Mouse (Mus musculus): ENCODE measurements around the gene Nipsnap3b.
A peak's percentile ranks its signal among the peaks of the same experiment; 100 is the strongest.

The Nipsnap3b gene

GRCm38 (mm10) chr4:53011732-53012361 lies at the start of gene Nipsnap3b:
Nipsnap3b (plus strand) TSS chr4:53011880.
- DNase-seq (ENCODE audit: low spot score): peak; percentile 89

DNA sequence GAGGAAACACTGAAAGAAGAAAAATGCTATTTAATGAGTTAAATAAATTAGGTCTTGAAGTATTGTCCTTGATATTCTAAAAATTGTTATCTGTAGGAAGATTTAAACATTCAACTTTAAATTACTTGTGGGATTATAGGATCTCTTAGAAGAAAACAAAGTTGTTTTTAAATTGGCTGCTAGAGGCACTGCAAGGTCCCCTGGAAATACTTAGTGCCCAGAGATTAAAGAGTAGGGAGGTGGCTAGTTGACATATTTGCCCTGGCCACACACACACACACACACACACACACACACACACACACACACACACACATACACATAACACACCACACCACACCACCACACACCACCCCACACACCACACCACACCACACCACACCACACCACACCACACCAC lies 47.4 kb upstream of the Nipsnap3b start, which contains the start of gene Olfr270:
Gene Olfr270, plus strand, starts transcription at position 301 of the 400 bp plus-strand sequence.
- DNase-seq (ENCODE audit: low spot score): no peak

- DNase-seq (ENCODE audit: low spot score): no peak
Measured at GRCm38 (mm10) chr4:52985216-52985615, 26.5 kb upstream of the Nipsnap3b start.

DNA sequence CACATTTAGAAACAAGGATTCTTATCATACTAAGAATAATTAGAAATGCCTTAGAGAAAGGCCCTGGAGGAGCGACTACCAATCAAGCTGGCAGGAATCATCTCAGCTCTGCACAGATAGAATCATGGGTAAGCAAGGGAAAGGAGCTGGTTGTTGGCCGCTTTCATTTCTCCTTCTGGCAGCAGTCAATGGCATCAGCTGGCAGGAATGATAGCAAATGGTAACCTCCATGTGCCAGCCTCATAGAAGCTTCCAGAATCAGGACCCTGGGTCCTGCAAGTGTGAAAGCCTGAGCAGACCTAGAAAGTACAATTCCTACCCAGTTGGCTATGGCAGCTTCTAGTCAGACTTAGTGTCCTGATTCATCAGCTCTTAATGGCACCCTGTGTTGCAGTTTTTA lies 25.4 kb upstream of the Nipsnap3b start:
- no peak for DNase-seq (ENCODE audit: low spot score)

DNA sequence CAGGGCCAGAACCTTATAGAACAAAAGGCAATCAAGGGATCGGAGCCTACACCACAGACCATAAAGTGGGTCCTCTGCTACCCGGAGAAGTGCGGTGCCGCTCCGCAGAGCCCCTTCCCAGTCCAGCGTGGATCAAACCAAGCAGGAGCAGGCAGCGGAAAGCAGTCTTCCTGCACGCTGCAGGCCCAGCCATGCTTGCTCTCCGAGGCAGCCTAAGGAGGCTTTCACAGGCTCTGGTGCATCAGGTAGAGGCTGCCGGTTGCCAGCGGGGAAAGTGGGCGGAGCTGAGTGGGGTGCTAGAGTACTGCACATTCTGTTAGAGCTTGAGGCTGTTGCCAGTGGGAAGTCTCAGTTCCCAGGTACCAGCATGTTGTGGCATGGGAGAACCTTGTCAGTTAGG lies 22.4 kb upstream of the Nipsnap3b start, which contains the start of gene Nipsnap3a:
Gene Nipsnap3a, plus strand, starts transcription at position 25 of the 400 bp plus-strand sequence.
- no peak for DNase-seq (ENCODE audit: low spot score)

DNA sequence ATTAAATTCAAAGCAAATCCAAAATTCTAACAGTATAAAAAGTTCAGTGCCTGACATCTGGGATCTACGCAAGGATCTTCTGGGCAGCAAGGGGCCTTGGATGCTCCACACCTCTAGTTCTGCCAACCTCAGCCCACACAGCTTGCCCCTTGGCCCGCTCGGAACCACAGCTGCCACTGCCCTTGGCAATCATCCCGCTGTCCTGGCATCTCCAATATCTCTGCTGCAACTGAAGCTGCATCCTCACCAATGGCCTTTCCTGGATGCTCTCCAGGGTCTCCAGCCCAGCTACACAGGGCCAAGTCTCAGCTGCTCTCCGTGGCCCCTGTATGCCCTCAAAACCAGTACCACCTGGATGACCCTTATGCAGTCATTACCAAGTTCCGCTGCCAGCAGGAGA lies 12.2 kb upstream of the Nipsnap3b start:
- no peak for DNase-seq (ENCODE audit: low spot score)

DNA sequence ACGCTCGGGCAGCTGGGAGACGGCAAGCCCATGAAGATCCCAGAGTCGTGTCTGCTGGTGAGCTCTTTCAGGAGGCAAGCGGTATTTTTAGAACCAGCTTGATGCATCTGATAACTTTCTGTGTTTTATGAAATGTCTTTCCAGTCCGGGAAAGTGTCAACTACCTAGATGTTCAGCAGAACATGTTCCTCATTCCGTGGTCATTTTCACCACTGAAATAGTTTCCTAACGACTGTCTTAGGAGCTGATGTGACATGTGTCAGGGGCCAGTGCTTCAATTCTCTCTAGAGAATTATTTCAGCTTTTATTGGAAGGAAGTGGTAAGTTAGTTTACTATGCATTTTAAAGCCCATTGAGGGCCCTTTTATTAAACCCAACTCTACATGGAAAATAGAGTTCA lies 11.5 kb upstream of the Nipsnap3b start:
- no peak for DNase-seq (ENCODE audit: low spot score)

DNA sequence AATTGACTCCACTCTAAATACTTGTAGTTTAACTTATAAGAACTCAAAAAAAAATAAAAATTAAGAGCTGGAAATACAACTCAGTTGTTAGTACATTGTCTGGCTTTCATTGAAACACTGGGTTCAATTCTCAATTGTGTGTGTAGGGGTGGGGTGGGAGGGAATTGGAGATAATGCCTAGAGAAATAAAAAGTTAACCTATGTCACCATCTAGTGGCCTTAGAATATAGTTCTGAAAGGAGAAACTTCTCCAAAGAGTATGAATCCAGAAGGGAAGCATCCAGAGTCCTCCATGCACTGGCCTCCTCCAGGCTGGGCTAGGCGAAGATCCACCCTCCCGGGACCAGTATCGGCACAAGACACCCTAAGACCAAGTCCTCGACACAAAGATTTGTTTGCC lies 2.5 kb upstream of the Nipsnap3b start:
- DNase-seq (ENCODE audit: low spot score): no peak

GRCm38 (mm10) chr4:53009871-53010270 lies 1.8 kb upstream of the Nipsnap3b start:
- no peak for DNase-seq (ENCODE audit: low spot score)

DNA sequence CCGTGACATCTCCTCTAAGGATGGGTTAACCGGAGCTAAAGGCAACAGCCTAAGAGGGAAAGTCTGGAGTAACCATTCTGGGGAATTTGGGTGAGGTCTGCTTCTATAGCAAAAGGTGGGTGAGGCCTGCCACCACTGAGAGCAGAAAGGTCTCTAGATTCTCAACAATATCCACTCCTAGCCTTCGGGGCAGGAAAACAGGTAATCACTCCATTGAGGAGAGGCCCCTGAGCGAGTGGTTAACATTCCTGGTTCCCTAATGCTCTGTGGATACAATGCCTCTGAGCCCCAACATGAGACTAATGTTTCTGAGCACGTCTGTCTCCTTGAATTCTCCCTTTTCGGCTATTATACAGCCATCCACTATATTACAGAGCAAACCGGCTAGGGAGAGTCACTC lies 2.7 kb downstream of the Nipsnap3b start:
- DNase-seq (ENCODE audit: low spot score): no peak

DNA sequence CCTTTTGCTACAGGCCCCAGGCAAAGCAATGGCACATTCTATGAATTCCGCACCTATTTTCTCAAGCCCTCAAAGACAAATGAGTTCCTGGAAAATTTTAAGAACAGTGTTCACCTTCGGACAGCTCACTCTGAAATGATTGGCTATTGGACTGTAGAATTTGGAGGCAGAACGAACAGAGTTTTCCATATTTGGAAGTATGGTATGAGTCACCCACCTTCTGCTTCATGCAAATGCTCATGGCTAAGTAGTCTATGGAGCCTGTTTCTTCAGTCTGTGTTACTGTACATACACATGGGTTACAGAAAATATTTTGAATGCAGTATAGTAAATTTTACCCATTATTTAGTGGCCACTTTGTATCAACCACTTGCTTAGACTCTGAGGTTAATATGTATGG lies 3.3 kb downstream of the Nipsnap3b start:
- DNase-seq (ENCODE audit: low spot score): no peak

DNA sequence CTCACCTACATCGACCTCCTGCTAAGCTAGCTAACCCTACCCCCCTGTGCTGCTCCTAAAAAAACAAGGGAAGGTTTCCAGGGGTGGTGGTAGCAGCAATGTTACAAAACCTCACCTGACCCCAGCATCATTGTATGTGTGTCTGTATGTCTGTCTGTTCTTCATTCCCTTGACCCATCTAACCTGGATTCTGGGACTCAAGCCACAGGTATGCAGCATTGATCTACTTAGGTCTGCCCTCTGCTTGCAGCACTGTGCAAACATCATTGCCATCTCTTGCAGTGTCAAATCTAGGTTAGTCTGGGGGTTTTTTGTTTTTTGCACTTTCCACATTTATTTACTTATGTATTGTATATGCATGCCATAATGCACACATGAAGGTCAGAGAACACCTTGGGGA lies 6.7 kb downstream of the Nipsnap3b start:
- no peak for DNase-seq (ENCODE audit: low spot score)

DNA sequence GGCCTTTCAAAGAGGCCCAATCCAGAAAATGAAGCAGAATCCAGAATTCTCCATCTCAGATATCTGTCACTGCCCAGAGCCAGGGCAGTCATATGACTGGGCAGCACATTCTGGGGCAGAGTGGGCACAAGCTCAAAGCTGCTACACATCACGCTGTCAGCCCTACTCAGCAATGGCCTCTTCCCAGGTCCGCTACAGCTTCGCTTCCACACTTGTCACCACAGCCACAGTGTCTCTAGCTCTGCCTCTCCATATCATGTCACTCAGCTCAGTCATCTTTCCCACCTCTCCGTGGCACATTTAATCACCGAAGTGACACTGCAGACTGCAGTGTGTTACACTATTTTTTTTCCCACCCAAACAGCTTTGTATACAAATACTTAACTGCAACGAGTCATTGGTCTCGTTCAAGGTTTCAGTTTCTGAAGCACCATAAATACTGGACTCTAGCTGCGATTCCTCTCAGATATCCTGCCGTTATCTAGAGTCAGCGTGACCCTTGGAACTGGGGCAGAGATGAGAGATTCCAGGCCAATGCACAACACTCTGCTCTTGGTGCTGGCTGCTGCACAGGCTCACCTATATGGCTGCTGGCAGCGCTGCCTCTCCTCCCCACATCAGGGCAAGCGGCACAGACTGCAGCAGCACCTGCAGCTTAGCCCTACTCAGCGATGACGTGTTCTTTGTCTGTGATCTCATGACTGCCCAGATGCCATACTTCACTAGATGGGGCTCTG lies 11.7 kb downstream of the Nipsnap3b start:
- no peak for DNase-seq (ENCODE audit: low spot score)

DNA sequence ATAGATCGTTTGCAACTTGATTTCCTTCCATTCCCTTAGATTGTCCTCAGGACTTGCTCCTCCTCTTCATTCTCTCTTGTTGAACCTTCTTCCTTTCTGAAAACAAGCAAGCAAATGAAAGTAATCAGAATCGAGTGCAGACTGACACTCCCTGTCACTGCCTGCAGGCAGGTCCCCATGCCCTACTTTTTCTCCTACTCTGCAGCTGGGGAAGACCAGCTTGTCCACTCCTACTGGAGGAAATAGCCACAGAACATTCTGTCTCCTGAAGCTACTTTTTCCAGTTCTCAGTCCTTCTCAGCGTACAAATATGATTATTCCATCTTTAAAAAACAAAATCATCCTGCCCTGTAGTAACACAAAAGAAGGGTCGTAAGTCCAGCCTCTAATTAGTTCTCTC lies 12.7 kb downstream of the Nipsnap3b start:
- DNase-seq (ENCODE audit: low spot score): no peak

DNA sequence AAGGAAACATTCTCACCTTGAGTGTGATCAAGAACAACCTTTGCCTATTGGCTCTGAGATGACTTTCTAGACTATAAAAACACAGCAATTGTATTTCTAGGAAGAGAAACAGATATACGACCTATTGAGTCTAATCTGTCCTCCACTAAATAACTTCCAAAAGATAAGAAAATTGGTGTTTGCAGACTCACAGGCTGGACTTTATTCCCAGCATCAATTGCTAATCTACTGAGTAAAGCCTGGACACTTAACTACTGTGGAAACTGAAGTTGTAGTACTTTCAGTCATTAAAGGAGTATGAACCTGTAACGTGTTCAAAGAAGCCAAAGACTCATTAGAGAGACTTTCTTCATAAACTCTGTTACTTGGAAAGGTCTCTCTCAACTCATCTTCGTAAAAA lies 16.1 kb downstream of the Nipsnap3b start:
- no peak for DNase-seq (ENCODE audit: low spot score)

DNA sequence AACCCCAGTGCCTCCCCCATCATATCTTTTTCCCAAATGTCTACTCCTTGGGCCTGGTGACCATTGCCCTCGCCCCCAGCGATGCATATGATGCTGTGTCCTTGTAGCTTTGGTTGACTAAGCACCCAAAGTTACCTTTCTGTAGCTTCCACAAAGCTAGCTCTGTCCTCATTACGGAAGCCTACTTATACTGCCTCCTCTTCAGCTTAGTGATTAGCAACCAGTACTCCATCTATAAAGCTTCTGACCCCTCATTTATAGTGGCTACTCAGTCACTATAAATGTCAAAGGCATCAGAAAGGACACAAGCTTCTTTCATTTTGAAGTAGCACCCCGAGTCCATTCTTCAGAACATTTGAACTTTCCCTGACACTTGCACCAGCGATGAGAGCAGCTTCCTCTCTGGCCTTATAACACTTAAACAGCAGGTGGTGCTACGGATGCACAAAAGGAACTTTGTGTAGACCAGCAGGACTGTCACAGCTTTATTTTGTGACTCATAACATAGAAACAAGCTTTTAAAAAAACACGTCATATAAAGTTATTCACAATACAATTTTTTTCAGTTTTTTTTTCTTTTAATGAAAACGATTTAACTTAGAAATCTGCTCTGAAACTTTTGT lies 18.8 kb downstream of the Nipsnap3b start:
- no peak for DNase-seq (ENCODE audit: low spot score)

DNA sequence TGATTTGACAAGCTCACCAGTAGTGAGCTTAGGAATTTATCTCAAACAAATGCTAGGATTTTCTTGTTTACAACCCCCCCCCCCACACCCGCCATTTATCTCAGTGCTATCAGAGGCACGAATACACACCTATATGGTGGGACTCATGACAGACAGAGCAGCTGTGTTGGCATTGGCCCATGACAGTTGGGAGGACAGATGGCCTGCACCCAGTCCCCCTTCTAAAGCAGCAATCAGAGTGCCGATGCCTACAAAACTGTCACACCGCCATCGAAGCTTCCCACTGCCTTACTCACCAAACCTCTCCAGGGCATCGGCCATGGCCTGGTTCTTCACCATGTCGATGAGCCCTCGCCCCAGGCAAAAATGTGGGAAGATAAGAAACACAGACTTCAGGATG lies 32.1 kb downstream of the Nipsnap3b start:
- DNase-seq (ENCODE audit: low spot score): no peak

DNA sequence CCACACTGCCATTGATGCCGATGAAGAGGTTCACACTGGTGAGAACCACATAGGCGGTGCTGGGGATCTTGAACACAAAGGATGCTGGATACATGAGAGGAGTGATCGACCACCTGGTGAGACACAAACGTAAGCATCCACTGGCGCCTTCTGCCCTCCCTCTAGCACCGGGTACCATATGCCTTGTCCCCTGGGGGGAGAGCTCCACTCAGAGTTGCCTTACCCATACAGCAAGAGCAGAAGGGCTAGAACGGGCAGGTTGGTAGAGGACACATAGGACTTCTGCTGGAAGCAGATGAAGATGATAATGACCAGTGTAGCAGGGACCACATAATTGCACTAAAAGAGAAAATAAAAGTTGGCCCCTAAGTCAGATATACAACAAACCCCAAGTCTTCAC lies 34.1 kb downstream of the Nipsnap3b start:
- no peak for DNase-seq (ENCODE audit: low spot score)

- DNase-seq (ENCODE audit: low spot score): no peak
Measured at GRCm38 (mm10) chr4:53046238-53047022, 34.8 kb downstream of the Nipsnap3b start.

GRCm38 (mm10) chr4:53062301-53063008 lies 50.8 kb downstream of the Nipsnap3b start:
- no peak for DNase-seq (ENCODE audit: low spot score)
